Comparison of ENCODE assay signal across 10 mouse cellular contexts in the genomic region with DNA sequence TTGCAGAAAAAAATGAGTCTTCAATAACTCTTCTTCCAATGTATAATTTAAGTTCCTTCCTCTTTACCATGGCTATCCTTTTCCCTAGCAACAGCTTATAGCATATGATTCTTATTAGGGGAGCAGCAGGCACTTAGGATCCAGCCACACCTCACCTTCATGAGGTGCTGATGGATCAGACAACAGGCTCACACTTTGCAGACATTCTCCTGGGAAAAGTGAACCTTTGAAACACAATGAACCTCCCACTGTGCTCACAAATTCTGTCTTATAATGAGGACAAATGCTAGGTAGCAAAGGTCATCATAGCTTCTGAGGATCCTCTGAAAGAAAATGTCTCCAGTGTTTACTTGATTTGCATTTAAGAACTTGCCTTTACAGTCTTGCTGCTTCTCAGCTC.
"Had no signal": no experiment of that assay in that cellular context is flagged by ENCODE, and none has a peak within 500 bp of the region (broad histone marks: within the 10 kb centered on the region; RNA-seq: fewer than 3 reads in every experiment).

No protein-coding gene starts in this region.

- DNase-seq: kidney, adult 8-10 months; kidney, postnatal 10 days; kidney, postnatal 4 days; left cerebral cortex, postnatal 4 days; liver, postnatal 0 days; lung, embryonic 14.5 days; lung, postnatal 36 days; retina, postnatal 1 day; thymus, adult 18-20 months; thymus, postnatal 36 days had no signal
